Mouse (Mus musculus) neural tube, embryonic 13.5 days (tissue): ENCODE results near the gene Tigd3. TPM values are rescaled to one million over a fixed set of nuclear protein-coding genes. Genes with fewer than 3 reads are reported as not detected.

ENCODE experiments used
- ATAC-seq: fragments of 200-750 bp; cut with Nextera tagmentation; 2 replicates; pipeline ENCODE4 v1.8.0; 2017; ENCODE audit warnings: low read depth, mild to moderate bottlenecking, moderate TSS enrichment, moderate library complexity
- H3K27ac ChIP-seq: fragments of 300-500 bp; sonication (generic); replicated peaks from 2 replicates; pipeline ENCODE4 v1.5.1; 2015; ENCODE audit warnings: moderate library complexity, mild to moderate bottlenecking, inconsistent platforms
- H3K27me3 ChIP-seq: fragments of 300-500 bp; sonication (generic); 2 replicates; pipeline ENCODE4 v1.6.1; 2015; ENCODE audit warnings: mild to moderate bottlenecking, inconsistent platforms
- H3K36me3 ChIP-seq: fragments of 300-500 bp; sonication (generic); 2 replicates; pipeline ENCODE4 v1.6.1; 2015; ENCODE audit warnings: mild to moderate bottlenecking, inconsistent platforms
- H3K4me1 ChIP-seq: fragments of 300-500 bp; sonication (generic); replicated peaks from 2 replicates; pipeline ENCODE4 v1.6.1; 2015; ENCODE audit warnings: inconsistent platforms
- H3K4me2 ChIP-seq: fragments of 300-500 bp; sonication (generic); 2 replicates; pipeline ENCODE4 v1.6.1; 2015; ENCODE audit warnings: inconsistent platforms, mild to moderate bottlenecking, moderate library complexity
- H3K4me3 ChIP-seq: fragments of 300-500 bp; sonication (generic); 2 replicates; pipeline ENCODE4 v1.5.1; 2015; ENCODE audit warnings: mild to moderate bottlenecking, inconsistent platforms
- H3K9ac ChIP-seq: fragments of 300-500 bp; sonication (generic); 2 replicates; pipeline ENCODE4 v1.6.1; 2015; ENCODE audit warnings: moderate library complexity, mild to moderate bottlenecking, inconsistent platforms
- H3K9me3 ChIP-seq: fragments of 300-500 bp; sonication (generic); 2 replicates; pipeline ENCODE4 v1.6.1; 2016; ENCODE audit warnings: inconsistent platforms
- WGBS: fragments of 180-500 bp; shearing (Covaris S2); methylation state at CpG from one replicate; pipeline ENCODE4 v1.1.7; 2015; 5-methylcytosine and 5-hydroxymethylcytosine counted together
- polyA plus RNA-seq: library from polyadenylated mRNA; unstranded; fragments of >200 nt; fragmentation: Nextera tagmentation; extraction: Ambion mirVana; gene quantifications from 2 replicates; pipeline ENCODE4 v1.2.1, GENCODE M21; 2015

Tigd3 gene
- polyA plus RNA-seq, 1 experiment from 2014 or later: 11.1 TPM

- peaks cover 29% of the 10 kb centered on the region for H3K4me1 ChIP-seq
- no peak overlapping the region for H3K4me2 ChIP-seq
- no peak overlapping the region for H3K9ac ChIP-seq
- H3K36me3 ChIP-seq: no peaks in the 10 kb centered on the region
- H3K27me3 ChIP-seq: peaks cover 12% of the 10 kb centered on the region
- no peak for ATAC-seq
- 61% methylated on average over 14 of the region's 14 CpGs for WGBS
- no peaks in the 10 kb centered on the region for H3K9me3 ChIP-seq
- no peak overlapping the region for H3K27ac ChIP-seq
- H3K4me3 ChIP-seq: no peak overlapping the region
Measured at GRCm38 (mm10) chr19:5929634-5930596, 36.0 kb upstream of the Tigd3 start.

GRCm38 (mm10) chr19:5928546-5928945 lies 34.6 kb upstream of the Tigd3 start:
- Histone ChIP-seq H3K9ac (no peak overlapping the region), H3K9me3 (no peaks in the 10 kb centered on the region), H3K27ac (no peak overlapping the region), H3K4me1 (peaks cover 32% of the 10 kb centered on the region), H3K27me3 (peaks cover 12% of the 10 kb centered on the region), H3K4me3 (no peak overlapping the region), H3K4me2 (no peak overlapping the region), H3K36me3 (no peaks in the 10 kb centered on the region)
- 76% methylated on average over 3 of the region's 3 CpGs for WGBS
- ATAC-seq: no peak

GRCm38 (mm10) chr19:5928104-5928503 lies 34.2 kb upstream of the Tigd3 start:
- Histone ChIP-seq H3K9ac (no peak overlapping the region), H3K9me3 (no peaks in the 10 kb centered on the region), H3K4me1 (peaks cover 34% of the 10 kb centered on the region), H3K27me3 (peaks cover 12% of the 10 kb centered on the region), H3K4me3 (no peak overlapping the region), H3K4me2 (no peak overlapping the region), H3K27ac (no peak overlapping the region), H3K36me3 (no peaks in the 10 kb centered on the region)
- no peak for ATAC-seq
- WGBS: 69% methylated on average over 6 of the region's 6 CpGs

GRCm38 (mm10) chr19:5927532-5927931 lies 33.6 kb upstream of the Tigd3 start:
- H3K27me3 ChIP-seq: peaks cover 12% of the 10 kb centered on the region
- H3K9me3 ChIP-seq: no peaks in the 10 kb centered on the region
- H3K27ac ChIP-seq: no peak overlapping the region
- H3K36me3 ChIP-seq: no peaks in the 10 kb centered on the region
- H3K4me1 ChIP-seq: peaks cover 39% of the 10 kb centered on the region
- 70% methylated on average over 8 of the region's 8 CpGs for WGBS
- H3K9ac ChIP-seq: no peak overlapping the region
- ATAC-seq: no peak
- no peak overlapping the region for H3K4me2 ChIP-seq
- H3K4me3 ChIP-seq: no peak overlapping the region

- no peaks in the 10 kb centered on the region for H3K9me3 ChIP-seq
- H3K4me2 ChIP-seq: no peak overlapping the region
- H3K4me3 ChIP-seq: no peak overlapping the region
- H3K27me3 ChIP-seq: peaks cover 12% of the 10 kb centered on the region
- 73% methylated on average over 11 of the region's 11 CpGs for WGBS
- peaks cover 44% of the 10 kb centered on the region for H3K4me1 ChIP-seq
- no peak overlapping the region for H3K27ac ChIP-seq
- H3K36me3 ChIP-seq: no peaks in the 10 kb centered on the region
- ATAC-seq: no peak
- no peak overlapping the region for H3K9ac ChIP-seq
Measured at GRCm38 (mm10) chr19:5927026-5927425, 33.1 kb upstream of the Tigd3 start.

- H3K9ac ChIP-seq: peak overlapping the region; percentile 60
- peaks cover 51% of the 10 kb centered on the region for H3K4me1 ChIP-seq
- peak overlapping the region; percentile 82 for H3K4me2 ChIP-seq
- peak overlapping the region; percentile 59 for H3K4me3 ChIP-seq
- no peak for ATAC-seq
- no peaks in the 10 kb centered on the region for H3K36me3 ChIP-seq
- H3K27ac ChIP-seq: 0 out of 2 replicates have a peak overlapping the region, but pooled peaks have one; percentile 83
- peaks cover 12% of the 10 kb centered on the region for H3K27me3 ChIP-seq
- no peaks in the 10 kb centered on the region for H3K9me3 ChIP-seq
- 30% methylated on average over 11 of the region's 11 CpGs for WGBS
Measured at GRCm38 (mm10) chr19:5925311-5925855, 31.4 kb upstream of the Tigd3 start.

GRCm38 (mm10) chr19:5924713-5925093 lies 30.8 kb upstream of the Tigd3 start, which contains the start of gene Cdc42ep2:
Gene Cdc42ep2 (minus strand): TSS chr19:5924816.
- peaks cover 44% of the 10 kb centered on the region for H3K4me1 ChIP-seq
- H3K9ac ChIP-seq: peak within 1 kb of the TSS; percentile 76
- peak; percentile 96 for ATAC-seq
- no peaks in the 10 kb centered on the region for H3K9me3 ChIP-seq
- H3K4me2 ChIP-seq: peak within 1 kb of the TSS; percentile 82
- under 1% methylated on average over 18 of the region's 18 CpGs for WGBS
- peak within 1 kb of the TSS; percentile 59 for H3K4me3 ChIP-seq
- H3K27me3 ChIP-seq: peaks cover 12% of the 10 kb centered on the region
- H3K27ac ChIP-seq: peak within 1 kb of the TSS; percentile 83
- no peaks in the 10 kb centered on the region for H3K36me3 ChIP-seq

- H3K27ac ChIP-seq: peak overlapping the region; percentile 83
- H3K9ac ChIP-seq: peak overlapping the region; percentile 76
- no peaks in the 10 kb centered on the region for H3K36me3 ChIP-seq
- peaks cover 39% of the 10 kb centered on the region for H3K4me1 ChIP-seq
- peak; percentile 88 for ATAC-seq
- H3K4me2 ChIP-seq: peak overlapping the region; percentile 82
- under 1% methylated on average over 38 of the region's 38 CpGs for WGBS
- H3K27me3 ChIP-seq: peaks cover 12% of the 10 kb centered on the region
- H3K9me3 ChIP-seq: no peaks in the 10 kb centered on the region
- H3K4me3 ChIP-seq: peak overlapping the region; percentile 59
Measured at GRCm38 (mm10) chr19:5923990-5924712, 30.2 kb upstream of the Tigd3 start.

GRCm38 (mm10) chr19:5922963-5923362 lies 29.0 kb upstream of the Tigd3 start:
- Histone ChIP-seq H3K4me1 (peaks cover 39% of the 10 kb centered on the region), H3K27me3 (peaks cover 12% of the 10 kb centered on the region), H3K4me3 (no peak overlapping the region), H3K36me3 (peaks cover 5% of the 10 kb centered on the region), H3K4me2 (peak overlapping the region; percentile 82), H3K27ac (no peak overlapping the region), H3K9me3 (no peaks in the 10 kb centered on the region), H3K9ac (peak overlapping the region; percentile 44; the same call in 1 of the 2 replicates)
- no peak for ATAC-seq
- WGBS: 93% methylated on average over 3 of the region's 3 CpGs

GRCm38 (mm10) chr19:5922119-5922942 lies 28.4 kb upstream of the Tigd3 start:
- no peak for ATAC-seq
- Histone ChIP-seq H3K4me2 (peak overlapping the region; percentile 82), H3K27ac (no peak overlapping the region), H3K27me3 (peaks cover 12% of the 10 kb centered on the region), H3K4me1 (peaks cover 36% of the 10 kb centered on the region), H3K9ac (peak overlapping the region; percentile 44), H3K4me3 (peak overlapping the region; percentile 12), H3K36me3 (peaks cover 11% of the 10 kb centered on the region), H3K9me3 (no peaks in the 10 kb centered on the region)
- 83% methylated on average over 15 of the region's 15 CpGs for WGBS

- Histone ChIP-seq H3K4me1 (peaks cover 34% of the 10 kb centered on the region), H3K36me3 (peaks cover 16% of the 10 kb centered on the region), H3K9ac (peak overlapping the region; percentile 44), H3K27ac (no peak overlapping the region), H3K4me3 (peak overlapping the region; percentile 12), H3K4me2 (peak overlapping the region; percentile 82), H3K27me3 (peaks cover 12% of the 10 kb centered on the region), H3K9me3 (no peaks in the 10 kb centered on the region)
- ATAC-seq: no peak
- 23% methylated on average over 9 of the region's 9 CpGs for WGBS
Measured at GRCm38 (mm10) chr19:5921715-5922114, 27.8 kb upstream of the Tigd3 start.
